Mouse (Mus musculus) kidney, adult 2 months (tissue): ENCODE data around the gene Cpm.

Source experiments
- CTCF ChIP-seq: fragments of 200-500 bp; conservative IDR thresholded peaks from 2 replicates; pipeline ENCODE4 v1.5.1; 2011; ENCODE audit warnings: low read depth, mild to moderate bottlenecking, control low read depth, low read length, moderate library complexity, mixed read lengths; ENCODE audit not compliant: insufficient read depth, insufficient read length
- POLR2A ChIP-seq: fragments of 200-500 bp; IDR thresholded peaks from one replicate; pipeline ENCODE4 v1.6.1; 2011; ENCODE audit warnings: low read depth, low read length, control low read depth

DNA sequence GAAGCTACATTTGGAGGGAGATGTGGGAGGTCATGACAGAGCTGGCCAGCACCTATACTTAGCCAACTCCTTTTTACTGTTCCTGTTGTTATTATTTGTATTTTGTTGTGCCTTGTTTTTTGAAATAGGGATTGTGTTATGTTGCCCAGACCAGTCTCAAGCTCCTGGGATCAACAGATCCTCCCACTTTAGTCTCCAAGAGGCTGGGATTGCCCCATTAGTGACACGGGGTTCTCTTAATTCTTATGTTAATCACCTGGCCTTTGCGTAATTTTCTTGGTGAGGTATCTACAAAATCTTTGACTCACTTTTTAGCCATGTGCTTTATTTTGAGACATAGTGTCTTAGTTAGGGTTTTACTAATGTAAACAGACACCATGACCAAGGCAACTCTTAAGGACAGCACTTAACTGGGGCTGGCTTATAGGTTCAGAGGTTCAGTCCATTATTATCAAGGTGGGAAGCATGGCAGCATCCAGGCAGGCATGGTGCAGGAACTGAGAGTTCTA, 18.7 kb downstream of the Cpm start:
- TF ChIP-seq CTCF (no peak), POLR2A (no peak)
